Mouse (Mus musculus) cerebellum, adult 2 months (tissue): Measurements from ENCODE around the gene Med17.
"Not testable (repeated sequence)": the region's sequence is repeated elsewhere in the genome, so short reads cannot be mapped to it uniquely, and the experiment has no call there.

Source experiments
- CTCF ChIP-seq: fragments of 200-500 bp; IDR thresholded peaks from 2 replicates; pipeline ENCODE4 v1.5.1; 2011; ENCODE audit warnings: low read depth, mild to moderate bottlenecking, control low read depth, low read length, moderate library complexity, borderline replicate concordance; ENCODE audit not compliant: insufficient read depth
- POLR2A ChIP-seq: fragments of 200-500 bp; IDR thresholded peaks from 2 replicates; pipeline ENCODE4 v1.6.1; 2011; ENCODE audit warnings: low read length, control low read depth, borderline replicate concordance; ENCODE audit not compliant: insufficient read depth

DNA sequence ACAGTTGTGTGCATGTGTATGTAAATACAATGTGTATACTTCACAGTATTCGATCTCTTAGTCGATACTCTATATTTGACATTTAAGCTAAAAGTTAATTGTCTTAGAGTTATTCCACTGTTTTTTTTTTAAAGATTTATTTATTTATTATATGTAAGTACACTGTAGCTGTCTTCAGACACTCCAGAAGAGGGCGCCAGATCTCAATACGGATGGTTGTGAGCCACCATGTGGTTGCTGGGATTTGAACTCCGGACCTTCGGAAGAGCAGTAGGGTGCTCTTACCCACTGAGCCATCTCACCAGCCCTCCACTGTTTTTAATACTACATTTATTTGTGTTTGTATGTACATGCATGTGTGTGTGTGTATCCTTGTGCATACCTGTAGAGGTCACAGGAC is 22.3 kb upstream of the Med17 start:
- TF ChIP-seq POLR2A, CTCF: not testable (repeated sequence)
